Mouse (Mus musculus): ENCODE data around the gene D830030K20Rik. TPM values are rescaled to one million over a fixed set of nuclear protein-coding genes. Genes with fewer than 3 reads are reported as not detected.
"Not testable (repeated sequence)": the region's sequence is repeated elsewhere in the genome, so short reads cannot be mapped to it uniquely, and the experiment has no call there.

D830030K20Rik gene
- not detected in 2 replicates for total RNA-seq (2015)
- not detected in 2 replicates for total RNA-seq (2017)

DNA sequence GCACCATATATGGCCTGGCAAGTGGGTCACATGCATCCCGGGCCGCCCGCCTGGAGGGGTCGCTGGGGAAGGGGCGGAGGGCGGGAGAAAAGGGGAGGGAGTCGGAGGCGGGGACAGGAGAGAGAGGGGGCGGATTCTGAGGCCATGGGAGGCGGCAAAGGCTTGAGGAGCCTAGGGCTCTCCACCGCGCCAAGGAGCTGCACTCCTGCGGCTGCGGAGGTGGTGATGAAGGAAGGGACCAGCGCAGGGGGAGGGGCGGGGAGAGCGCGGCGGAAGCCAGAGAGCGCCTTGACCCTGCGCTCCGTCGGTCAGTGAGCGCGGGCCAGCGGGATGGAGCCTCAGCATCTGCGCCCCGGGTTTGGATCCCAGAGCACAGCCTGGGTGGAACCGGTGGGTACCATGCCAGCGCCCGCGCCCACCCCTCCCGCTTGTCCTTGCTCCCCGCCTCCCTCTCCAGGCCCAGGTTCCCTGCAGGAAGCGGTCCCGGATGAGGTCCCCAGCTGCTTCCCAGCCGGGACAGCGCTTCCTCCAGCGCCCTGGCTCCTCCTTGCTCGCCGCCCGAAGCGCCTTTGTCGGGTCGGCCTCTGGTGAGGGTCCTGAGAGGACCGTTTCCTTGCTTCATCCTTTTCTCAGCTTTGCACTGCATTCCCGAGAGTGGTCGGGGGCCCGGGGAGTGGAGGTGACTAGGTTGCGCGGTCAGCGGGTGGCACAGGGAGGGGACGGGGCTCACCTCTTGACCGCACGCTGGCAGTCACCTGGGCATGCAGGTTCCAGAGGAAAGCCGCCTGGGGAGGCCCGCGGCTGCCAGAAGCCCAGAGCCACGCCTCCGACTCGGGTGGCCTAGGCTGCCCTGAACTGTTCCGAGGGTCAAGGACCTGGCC lies at the start of gene D830030K20Rik:
TSS of gene D830030K20Rik (plus strand) at position 217 of the 881 bp plus-strand sequence.
- not testable (repeated sequence) for ATAC-seq (replicated peaks; ENCODE audit: poor library complexity)

DNA sequence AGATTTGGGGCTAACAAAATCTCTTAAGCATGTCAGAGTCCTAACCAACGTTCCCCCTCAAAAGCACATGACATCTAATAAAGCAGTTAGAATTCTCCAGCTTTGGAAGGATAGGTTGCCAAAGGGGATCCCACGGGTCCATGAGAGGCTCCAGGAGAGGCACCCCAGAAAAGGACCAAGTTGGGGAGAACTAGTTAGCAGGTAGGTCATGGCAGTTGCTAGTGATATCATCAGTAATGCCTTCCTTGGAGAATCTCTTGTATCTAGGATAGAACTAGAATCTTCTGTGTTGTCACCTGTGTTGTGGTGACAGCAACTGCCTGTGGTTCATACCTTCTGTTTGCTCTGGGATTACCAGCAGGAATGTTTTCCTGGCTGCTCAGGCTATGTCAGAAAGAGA lies 20.3 kb upstream of the D830030K20Rik start, which contains the start of gene Gm5795:
TSS of gene Gm5795 (plus strand) at position 301 of the 400 bp plus-strand sequence.
- ATAC-seq (replicated peaks; ENCODE audit: poor library complexity): not testable (repeated sequence)

DNA sequence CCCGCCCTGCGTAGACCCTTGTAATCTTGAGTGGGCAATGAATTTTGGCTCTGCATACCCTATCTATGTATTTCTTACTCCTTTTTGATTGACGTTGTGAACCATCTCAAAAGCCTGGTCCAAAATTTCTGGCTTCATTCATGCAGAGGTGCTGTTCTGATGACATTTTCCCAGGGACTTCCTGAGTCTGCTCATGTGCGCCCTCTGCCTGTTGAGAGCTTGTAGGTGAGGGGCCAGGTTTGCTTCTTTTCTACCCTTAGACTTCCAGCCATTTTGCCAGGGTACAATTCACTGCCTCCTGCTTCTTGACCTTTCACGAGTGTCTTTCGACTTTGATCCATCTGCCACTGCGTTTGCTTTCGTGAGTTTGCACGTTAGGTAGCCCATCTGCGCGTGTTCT lies 1.1 kb downstream of the D830030K20Rik start:
- not testable (repeated sequence) for ATAC-seq (replicated peaks; ENCODE audit: poor library complexity)

DNA sequence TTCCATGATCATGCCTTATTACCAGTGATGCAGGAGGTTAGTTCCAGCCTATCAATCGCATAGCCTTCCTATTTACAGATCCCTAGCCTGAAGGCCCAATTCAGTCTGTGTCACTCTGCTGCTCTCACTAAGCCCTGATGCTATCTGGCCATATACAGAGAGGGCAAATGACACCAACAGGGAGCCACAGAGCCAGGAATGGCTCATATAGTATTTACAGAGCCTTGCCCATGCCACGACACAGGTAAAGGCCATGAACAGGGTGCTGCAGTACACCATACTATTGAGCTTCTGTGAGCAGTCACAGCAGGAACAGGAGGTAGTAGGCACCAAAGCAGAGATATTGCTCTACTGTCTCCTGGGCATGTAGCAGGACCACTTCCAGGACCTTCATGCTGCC lies 54.2 kb downstream of the D830030K20Rik start:
- not testable (repeated sequence) for ATAC-seq (replicated peaks; ENCODE audit: poor library complexity)

Other genes with a start within 250 kb of the D830030K20Rik start
- gene Gm2888, start 178.5 kb upstream of the D830030K20Rik start, total RNA-seq (2015): not detected in 2 replicates
- not detected in 2 replicates for gene Gm2888, start 178.5 kb upstream of the D830030K20Rik start, total RNA-seq (2017)
- gene Gm2897, start 159.2 kb upstream of the D830030K20Rik start, total RNA-seq (2015): not detected in 2 replicates
- not detected in 2 replicates for gene Gm2897, start 159.2 kb upstream of the D830030K20Rik start, total RNA-seq (2017)
- gene Gm10340, start 74.5 kb upstream of the D830030K20Rik start, total RNA-seq (2015): not detected in 2 replicates
- gene Gm10340, start 74.5 kb upstream of the D830030K20Rik start, total RNA-seq (2017): not detected in 2 replicates
- not detected in 2 replicates for gene Gm5795, start 20.2 kb upstream of the D830030K20Rik start, total RNA-seq (2015)
- gene Gm5795, start 20.2 kb upstream of the D830030K20Rik start, total RNA-seq (2017): not detected in 2 replicates
- gene Gm2956, start 124.1 kb downstream of the D830030K20Rik start, total RNA-seq (2015): not detected in 2 replicates
- gene Gm2956, start 124.1 kb downstream of the D830030K20Rik start, total RNA-seq (2017): not detected in 2 replicates
- gene Gm10413, start 186.6 kb downstream of the D830030K20Rik start, total RNA-seq (2015): not detected in 2 replicates
- gene Gm10413, start 186.6 kb downstream of the D830030K20Rik start, total RNA-seq (2017): not detected in 2 replicates
- gene Gm10409, start 204.1 kb downstream of the D830030K20Rik start, total RNA-seq (2015): not detected in 2 replicates
- gene Gm10409, start 204.1 kb downstream of the D830030K20Rik start, total RNA-seq (2017): not detected in 2 replicates
- gene Gm3005, start 219.6 kb downstream of the D830030K20Rik start, total RNA-seq (2015): not detected in 2 replicates
- gene Gm3005, start 219.6 kb downstream of the D830030K20Rik start, total RNA-seq (2017): not detected in 2 replicates
- gene Gm10408, start 240.9 kb downstream of the D830030K20Rik start, total RNA-seq (2015): not detected in 2 replicates
- gene Gm10408, start 240.9 kb downstream of the D830030K20Rik start, total RNA-seq (2017): not detected in 2 replicates